Mouse (Mus musculus): ENCODE data around the gene Bex2.
"Not testable (repeated sequence)": the region's sequence is repeated elsewhere in the genome, so short reads cannot be mapped to it uniquely, and the experiment has no call there.

Bex2 gene

GRCm38 (mm10) chrX:136068020-136068419 lies at the start of gene Bex2:
Bex2 (minus strand) TSS chrX:136068236.
- peak in 1 of 2 experiments; percentile 8 for DNase-seq

DNA sequence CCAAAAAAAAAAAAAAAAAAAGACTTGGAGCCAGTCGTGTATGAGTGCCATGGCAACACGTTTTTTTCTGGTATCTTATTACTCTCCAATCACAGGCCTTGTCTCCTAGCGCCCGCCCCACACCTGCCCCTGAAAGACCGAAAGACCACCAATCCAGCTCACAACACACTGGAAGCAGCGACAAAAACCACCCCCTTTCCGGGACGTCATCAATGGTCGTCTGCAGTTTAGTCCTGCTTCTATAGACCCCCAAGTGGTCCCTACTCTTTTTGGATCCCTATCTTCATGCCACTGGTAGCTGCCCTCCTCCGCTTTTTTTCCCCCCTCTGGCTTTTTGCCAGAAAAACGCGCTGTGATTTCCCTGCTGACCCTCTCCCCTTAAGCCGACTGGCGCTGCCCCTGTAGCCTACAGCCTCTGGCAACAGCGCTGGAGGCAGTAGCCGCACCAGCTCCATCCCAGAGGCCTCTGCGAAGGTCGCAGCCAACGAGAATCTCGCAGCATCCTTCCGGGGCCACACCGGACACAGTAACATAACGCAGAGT lies 47.5 kb upstream of the Bex2 start:
- DNase-seq, result no peak

DNA sequence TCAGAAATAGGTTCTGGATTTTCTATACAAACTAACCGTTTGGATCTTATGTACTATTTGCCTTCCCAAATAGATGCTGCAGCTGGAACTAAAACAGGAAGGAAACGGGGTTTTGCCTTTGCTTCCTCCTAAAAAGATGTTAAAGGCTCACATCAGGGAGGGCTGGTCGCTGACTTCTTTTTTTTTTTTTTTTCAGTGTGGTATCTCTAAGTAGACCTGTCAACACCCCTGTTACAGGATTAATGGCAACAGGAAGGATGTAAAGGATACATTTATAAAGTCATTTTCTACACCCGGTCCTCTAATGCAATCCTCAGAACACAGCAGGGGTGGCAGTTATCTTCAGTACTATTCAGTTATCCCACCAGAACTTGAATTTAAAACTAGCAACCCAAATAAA lies 47.0 kb upstream of the Bex2 start:
- DNase-seq, result no peak

- DNase-seq, result peak; percentile 5 to 13
These were observed 39.9 kb upstream of the Bex2 start for GRCm38 (mm10) chrX:136107942-136108341.

- DNase-seq, result no peak
These were observed 36.7 kb upstream of the Bex2 start for GRCm38 (mm10) chrX:136104724-136105088.

- DNase-seq, result no peak
These were observed 36.1 kb upstream of the Bex2 start for GRCm38 (mm10) chrX:136104046-136104723.

GRCm38 (mm10) chrX:136094421-136094820 lies 26.4 kb upstream of the Bex2 start:
- DNase-seq, result no peak

GRCm38 (mm10) chrX:136092497-136093279 lies 24.7 kb upstream of the Bex2 start:
- DNase-seq, result no peak

- DNase-seq, result no peak
These were observed 17.1 kb upstream of the Bex2 start, which contains the start of gene Nxf3 for GRCm38 (mm10) chrX:136085155-136085554. Nxf3 (minus strand) TSS chrX:136085255.

- DNase-seq, result not testable (repeated sequence)
These were observed 640 bp downstream of the Bex2 start for GRCm38 (mm10) chrX:136067201-136067991.

DNA sequence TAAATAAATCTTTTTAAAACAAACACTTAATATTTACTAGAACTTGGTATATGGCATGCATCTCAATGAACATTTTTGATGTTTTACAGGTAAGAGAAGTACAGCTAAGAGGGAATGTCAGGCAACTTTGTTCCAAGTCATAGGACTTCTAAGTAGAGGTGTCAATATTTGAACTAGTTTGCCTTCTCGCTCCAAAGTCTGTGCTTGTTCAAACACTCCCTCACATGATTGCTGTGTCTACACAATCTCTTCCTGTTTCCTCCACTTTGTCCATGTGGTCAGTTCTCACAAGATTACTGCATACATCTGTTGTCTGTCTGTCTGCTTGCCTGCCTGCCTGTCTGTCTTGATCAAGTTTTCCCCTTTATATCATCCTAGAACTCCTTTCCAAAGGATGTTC lies 7.3 kb downstream of the Bex2 start:
- peak in 1 of 2 experiments; percentile 12 for DNase-seq

DNA sequence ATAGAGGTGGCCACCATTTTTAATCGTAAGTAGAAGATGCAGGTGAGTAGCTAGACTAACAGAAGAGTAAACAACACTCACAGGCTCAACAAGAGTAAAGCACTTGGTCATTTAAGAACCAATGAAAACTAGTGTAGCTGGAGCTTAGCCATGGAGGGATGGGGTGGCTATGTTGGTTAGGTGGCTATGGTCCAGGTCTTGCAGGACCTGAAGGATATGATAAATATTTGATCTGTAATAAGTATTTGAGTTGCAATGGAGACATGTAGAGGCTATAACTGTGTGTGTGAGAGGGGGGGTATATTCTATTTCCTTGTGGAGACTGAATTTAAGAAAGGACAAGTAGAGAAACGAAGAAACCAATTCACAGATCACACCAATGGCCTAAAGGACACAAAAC lies 16.8 kb downstream of the Bex2 start:
- DNase-seq, result peak; percentile 24 to 50

DNA sequence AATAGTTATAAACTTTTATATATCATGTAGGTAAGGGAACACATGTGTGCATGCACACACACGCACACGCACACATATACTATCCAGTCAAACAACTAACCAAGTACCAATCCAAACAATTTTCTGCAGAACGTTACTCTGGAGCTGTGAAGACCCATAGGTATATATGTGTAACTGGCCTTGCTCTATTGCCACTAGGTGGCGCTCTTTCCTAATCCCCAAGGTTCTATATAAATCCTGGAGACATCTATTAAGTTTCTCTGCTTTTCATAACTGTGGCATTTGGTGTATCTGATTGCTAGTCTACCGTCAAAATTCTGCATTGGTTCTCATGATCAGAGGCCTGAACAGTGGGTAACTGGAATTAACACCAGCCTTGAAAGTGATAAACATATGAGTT lies 20.5 kb downstream of the Bex2 start:
- DNase-seq, result peak; percentile 20 to 59

DNA sequence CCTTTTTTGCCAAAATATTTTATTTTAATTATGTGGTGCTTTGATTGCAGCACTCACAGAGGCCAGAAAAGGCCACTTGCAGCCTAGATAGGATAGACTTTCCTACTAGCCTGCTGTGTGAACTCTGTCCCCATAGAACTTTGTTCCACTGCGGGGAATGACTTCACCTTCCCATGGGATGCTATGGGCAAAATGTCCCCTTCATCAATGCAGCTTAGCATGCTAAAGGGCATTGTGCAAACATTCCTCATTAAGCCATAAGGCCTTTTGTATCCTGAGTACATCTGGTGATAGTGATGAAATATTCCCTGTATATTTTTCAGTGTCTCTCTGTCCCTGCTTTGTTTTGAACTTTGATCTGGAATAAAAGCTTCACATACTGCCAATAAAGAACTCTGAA lies 24.3 kb downstream of the Bex2 start:
- DNase-seq, result no peak

- DNase-seq, result not testable (repeated sequence)
These were observed 35.0 kb downstream of the Bex2 start, which contains the start of gene Arxes1 for GRCm38 (mm10) chrX:136032799-136033763. Arxes1 (plus strand) TSS chrX:136033367.

DNA sequence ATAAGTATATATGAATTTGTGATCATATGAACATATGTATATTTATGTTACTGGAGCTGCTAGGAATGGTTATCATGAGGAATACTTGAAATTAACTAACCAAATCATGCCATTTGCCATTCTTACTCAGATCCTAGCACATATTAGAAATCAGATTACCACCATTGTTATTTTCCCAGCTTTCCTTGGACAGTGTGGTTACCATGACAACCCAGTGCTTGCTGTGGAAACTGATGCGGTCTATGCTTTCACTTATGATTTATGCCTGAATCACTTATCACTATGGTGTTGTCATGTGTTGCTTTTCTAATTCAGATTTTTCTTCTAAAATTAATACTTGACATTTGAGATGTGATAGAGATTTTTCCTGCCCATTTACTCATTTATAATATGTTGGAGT lies 37.7 kb downstream of the Bex2 start:
- DNase-seq, result no peak

All from lung, adult 18-20 months (tissue).